Mouse (Mus musculus) liver, adult 2 months (tissue): ENCODE measurements around the gene Sh3d21. TPM values are rescaled to one million over a fixed set of nuclear protein-coding genes. Genes with fewer than 3 reads are reported as not detected.
A peak's percentile ranks its signal among the peaks of the same experiment; 100 is the strongest.

Source experiments
- DNase-seq: peaks from one replicate; pipeline ENCODE4 v3.0.0-alpha.2; 2011; ENCODE audit warnings: low read depth, low spot score; ENCODE audit errors: extremely low read depth
- H3K27ac ChIP-seq: fragments of 200-500 bp; replicated peaks from 2 replicates; pipeline ENCODE4 v1.5.1; 2012; ENCODE audit warnings: low read depth, mild to moderate bottlenecking, control low read depth, inconsistent platforms, low read length; ENCODE audit not compliant: insufficient read depth
- H3K27me3 ChIP-seq: fragments of 200-500 bp; 2 replicates; pipeline ENCODE4 v1.6.1; 2012; ENCODE audit warnings: mild to moderate bottlenecking, moderate library complexity, low read length, inconsistent platforms; ENCODE audit not compliant: control insufficient read depth, insufficient read depth
- H3K36me3 ChIP-seq: fragments of 200-500 bp; 2 replicates; pipeline ENCODE4 v1.6.1; 2012; ENCODE audit warnings: low read length, inconsistent platforms; ENCODE audit not compliant: control insufficient read depth, insufficient read depth
- H3K4me1 ChIP-seq: fragments of 200-500 bp; 2 replicates; pipeline ENCODE4 v1.6.1; 2011; ENCODE audit warnings: low read length; ENCODE audit not compliant: control insufficient read depth, insufficient read depth
- H3K4me3 ChIP-seq: fragments of 200-500 bp; 2 replicates; pipeline ENCODE4 v1.5.1; 2011; ENCODE audit warnings: low read depth, mild to moderate bottlenecking, control low read depth, low read length, moderate library complexity; ENCODE audit not compliant: insufficient read depth
- H3K79me2 ChIP-seq: fragments of 200-500 bp; 2 replicates; pipeline ENCODE4 v1.6.1; 2012; ENCODE audit warnings: inconsistent platforms, mild to moderate bottlenecking, low read length, moderate library complexity; ENCODE audit not compliant: control insufficient read depth, insufficient read depth
- H3K9ac ChIP-seq: fragments of 200-500 bp; 2 replicates; pipeline ENCODE4 v1.6.1; 2012; ENCODE audit warnings: low read depth, mild to moderate bottlenecking, control low read depth, inconsistent platforms, low read length
- CTCF ChIP-seq: fragments of 200-500 bp; IDR thresholded peaks from 2 replicates; pipeline ENCODE4 v1.5.1; 2011; ENCODE audit warnings: low read depth, low read length, control low read depth
- POLR2A ChIP-seq: fragments of 200-500 bp; IDR thresholded peaks from 2 replicates; pipeline ENCODE4 v1.6.1; 2011; ENCODE audit warnings: low read length, control low read depth; ENCODE audit not compliant: insufficient read depth; ENCODE audit errors: extremely low read depth
- WGBS: fragments of 180-500 bp; shearing (Covaris S2); methylation state at CpG from one replicate; pipeline ENCODE4 v1.1.7; 2018; 5-methylcytosine and 5-hydroxymethylcytosine counted together
- polyA plus RNA-seq: library from polyadenylated mRNA; depleted of rRNA; stranded (reverse); fragments of >200 nt; gene quantifications from 2 replicates; pipeline ENCODE4 v1.2.3, GENCODE M21; 2012
- total RNA-seq: library from RNA; depleted of rRNA; stranded (reverse); fragments of >200 nt; gene quantifications from 2 replicates; pipeline ENCODE4 v1.2.3, GENCODE M21; 2014

The Sh3d21 gene
- total and polyA plus RNA-seq, 2 experiments: 0.55 to 0.65 TPM

- no peak for DNase-seq
- Histone ChIP-seq H3K4me3 (no peak overlapping the region), H3K27me3 (no peaks in the 10 kb centered on the region), H3K4me1 (no peaks in the 10 kb centered on the region), H3K36me3 (no peaks in the 10 kb centered on the region), H3K9ac (no peak overlapping the region), H3K27ac (no peak overlapping the region), H3K79me2 (no peaks in the 10 kb centered on the region)
- WGBS: 94% methylated on average over 6 of the region's 6 CpGs
- TF ChIP-seq CTCF: peak; percentile 49
- no peak for TF ChIP-seq POLR2A
These were observed 5.7 kb downstream of the Sh3d21 start for GRCm38 (mm10) chr4:126157562-126157961.

DNA sequence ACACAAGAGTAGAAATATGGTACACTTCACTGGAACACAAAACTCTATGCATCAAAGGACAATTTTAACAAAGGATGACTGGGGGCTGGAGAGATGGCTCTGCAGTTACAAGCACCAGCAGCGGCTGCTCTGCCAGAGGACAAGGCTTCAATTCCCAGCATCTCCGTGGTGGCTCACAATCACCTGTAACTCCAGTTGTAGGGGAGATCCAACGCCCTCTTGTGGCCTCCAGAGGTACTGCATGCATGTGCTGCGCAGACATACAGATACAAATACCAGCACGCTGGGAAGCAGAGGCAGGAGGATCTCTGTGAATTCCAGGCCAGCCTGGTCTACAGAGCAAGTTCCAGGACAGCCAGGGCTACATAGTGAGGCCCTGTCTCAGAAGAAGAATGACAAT is 6.7 kb downstream of the Sh3d21 start:
- WGBS: 62% methylated on average over 5 of the region's 5 CpGs

GRCm38 (mm10) chr4:126155869-126156268 is 7.4 kb downstream of the Sh3d21 start:
- no peaks in the 10 kb centered on the region for H3K4me1 ChIP-seq
- H3K79me2 ChIP-seq: no peaks in the 10 kb centered on the region

More for the DNA sequence above, 6.7 kb downstream of the Sh3d21 start:
- TF ChIP-seq CTCF: peak; percentile 88
- no peak for TF ChIP-seq POLR2A
- no peak for DNase-seq
- Histone ChIP-seq H3K27ac (no peak overlapping the region), H3K9ac (no peak overlapping the region), H3K36me3 (no peaks in the 10 kb centered on the region), H3K4me3 (no peak overlapping the region), H3K79me2 (no peaks in the 10 kb centered on the region), H3K27me3 (no peaks in the 10 kb centered on the region), H3K4me1 (no peaks in the 10 kb centered on the region)

GRCm38 (mm10) chr4:126155183-126155582 is 8.1 kb downstream of the Sh3d21 start:
- H3K79me2 ChIP-seq: no peaks in the 10 kb centered on the region
- H3K4me1 ChIP-seq: no peaks in the 10 kb centered on the region
- no peaks in the 10 kb centered on the region for H3K27me3 ChIP-seq
- WGBS: 62% methylated on average over 4 of the region's 4 CpGs
- no peak overlapping the region for H3K9ac ChIP-seq
- DNase-seq: peak; percentile 50
- no peaks in the 10 kb centered on the region for H3K36me3 ChIP-seq
- peak overlapping the region; percentile 67 for H3K27ac ChIP-seq
- no peak for TF ChIP-seq POLR2A
- TF ChIP-seq CTCF: no peak
- no peak overlapping the region for H3K4me3 ChIP-seq

More at GRCm38 (mm10) chr4:126155869-126156268, 7.4 kb downstream of the Sh3d21 start:
- no peaks in the 10 kb centered on the region for H3K36me3 ChIP-seq
- H3K27ac ChIP-seq: peak overlapping the region; percentile 67
- WGBS: 18% methylated on average over 2 of the region's 2 CpGs
- H3K4me3 ChIP-seq: no peak overlapping the region
- H3K9ac ChIP-seq: no peak overlapping the region
- no peak for DNase-seq
- TF ChIP-seq CTCF (no peak), POLR2A (no peak)
- no peaks in the 10 kb centered on the region for H3K27me3 ChIP-seq

GRCm38 (mm10) chr4:126152864-126153263 is 10.4 kb downstream of the Sh3d21 start:
- Histone ChIP-seq H3K79me2 (no peaks in the 10 kb centered on the region), H3K36me3 (no peaks in the 10 kb centered on the region), H3K27ac (no peak overlapping the region), H3K9ac (no peak overlapping the region), H3K4me3 (no peak overlapping the region), H3K27me3 (no peaks in the 10 kb centered on the region), H3K4me1 (peaks cover 3% of the 10 kb centered on the region; the same call in 1 of the 2 replicates)
- TF ChIP-seq CTCF (no peak), POLR2A (no peak)
- 69% methylated on average over 14 of the region's 14 CpGs for WGBS
- no peak for DNase-seq

- 77% methylated on average over 16 of the region's 16 CpGs for WGBS
- H3K27ac ChIP-seq: no peak overlapping the region
- H3K9ac ChIP-seq: no peak overlapping the region
- no peak for TF ChIP-seq CTCF
- no peak for TF ChIP-seq POLR2A
- H3K79me2 ChIP-seq: no peaks in the 10 kb centered on the region
- peaks cover 6% of the 10 kb centered on the region; the same call in 1 of the 2 replicates for H3K4me1 ChIP-seq
- no peak for DNase-seq
- no peak overlapping the region for H3K4me3 ChIP-seq
- H3K27me3 ChIP-seq: no peaks in the 10 kb centered on the region
- no peaks in the 10 kb centered on the region for H3K36me3 ChIP-seq
These were observed 11.4 kb downstream of the Sh3d21 start for GRCm38 (mm10) chr4:126151701-126152440.
